Mouse (Mus musculus) mammary gland, adult 2 months (tissue): ENCODE results near the gene Tas2r139. TPM values are rescaled to one million over a fixed set of nuclear protein-coding genes. Genes with fewer than 3 reads are reported as not detected.

ENCODE experiments used
- polyA plus RNA-seq: library from polyadenylated mRNA; depleted of rRNA; stranded (reverse); fragments of >200 nt; gene quantifications from 2 replicates; pipeline ENCODE4 v1.2.3, GENCODE M21; 2012; ENCODE audit warnings: low replicate concordance; rRNA removed

Tas2r139 gene
- not detected in 2 replicates for polyA plus RNA-seq

GRCm38 (mm10) chr6:42140636-42141035 lies at the start of gene Tas2r139:
Tas2r139 (plus strand) TSS chr6:42140936.

Other genes with a start within 250 kb of the Tas2r139 start
- gene Sval1, start 189.3 kb upstream of the Tas2r139 start, polyA plus RNA-seq = not detected in 2 replicates
- not detected in 2 replicates for gene Sval3, start 172.8 kb upstream of the Tas2r139 start, polyA plus RNA-seq
- gene Sva, start 102.5 kb upstream of the Tas2r139 start, polyA plus RNA-seq = not detected in 2 replicates
- not detected in 2 replicates for gene Tas2r144, start 74.4 kb downstream of the Tas2r139 start, polyA plus RNA-seq
- gene Gstk1, start 105.0 kb downstream of the Tas2r139 start, polyA plus RNA-seq = 25.0 and 51.9 TPM in 2 replicates
- gene Tmem139, start 121.0 kb downstream of the Tas2r139 start, polyA plus RNA-seq = 1.0 and 1.8 TPM in 2 replicates
- gene Casp2, start 124.0 kb downstream of the Tas2r139 start, polyA plus RNA-seq = 20.5 and 41.7 TPM in 2 replicates
- gene Clcn1, start 145.7 kb downstream of the Tas2r139 start, polyA plus RNA-seq = 0.06 and 36.3 TPM in 2 replicates
- gene Fam131b, start 183.7 kb downstream of the Tas2r139 start, polyA plus RNA-seq = 1.4 and 2.5 TPM in 2 replicates
- 172 and 228 TPM in 2 replicates for gene Zyx, start 208.7 kb downstream of the Tas2r139 start, polyA plus RNA-seq
- 3.9 and 4.6 TPM in 2 replicates for gene Epha1, start 232.3 kb downstream of the Tas2r139 start, polyA plus RNA-seq